Mouse (Mus musculus): ENCODE results near the gene Thap12.

Gene Thap12

DNA sequence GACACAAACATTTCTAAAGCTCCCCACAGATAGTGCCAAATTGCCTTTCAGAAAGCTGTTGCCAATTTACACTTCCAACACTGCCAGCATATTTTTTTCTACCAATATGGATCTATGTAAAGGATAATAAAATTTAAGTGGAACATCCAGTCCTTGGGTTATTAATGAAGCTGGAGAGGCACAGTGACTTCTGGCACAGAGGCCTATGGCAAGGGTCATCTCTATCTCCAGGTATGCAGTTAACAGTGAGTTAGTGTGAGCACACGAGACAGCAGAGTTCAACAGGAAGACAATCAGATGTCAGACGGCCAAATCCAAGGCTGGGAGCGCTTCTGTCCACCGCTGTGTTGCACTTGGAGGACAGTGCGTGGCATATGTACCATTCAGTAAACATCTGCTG, 4.9 kb upstream of the Thap12 start:
- no peak for DNase-seq (ENCODE audit: low spot score)

GRCm38 (mm10) chr7:98698590-98698989, 4.3 kb upstream of the Thap12 start:
- no peak for DNase-seq (ENCODE audit: low spot score)

DNA sequence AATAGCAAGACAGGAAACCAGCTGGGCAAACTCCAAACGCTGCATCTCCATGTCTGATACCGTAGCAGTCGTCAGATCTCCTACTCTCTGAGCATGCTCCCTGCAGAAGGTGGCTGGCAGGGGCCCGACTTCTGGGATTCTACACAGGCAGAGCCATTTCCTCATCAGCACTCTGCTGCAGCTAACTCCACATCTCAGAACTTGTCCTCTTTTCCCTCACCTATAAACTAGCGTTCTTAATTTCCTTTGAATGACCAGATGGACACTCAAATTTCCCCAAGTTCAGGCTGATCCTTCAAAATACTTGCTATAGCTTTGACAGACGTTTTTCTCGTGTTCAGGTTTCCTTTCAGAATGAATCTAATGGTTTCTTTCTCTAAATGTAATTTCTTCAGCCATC, 1.1 kb upstream of the Thap12 start:
- DNase-seq (ENCODE audit: low spot score): no peak

DNA sequence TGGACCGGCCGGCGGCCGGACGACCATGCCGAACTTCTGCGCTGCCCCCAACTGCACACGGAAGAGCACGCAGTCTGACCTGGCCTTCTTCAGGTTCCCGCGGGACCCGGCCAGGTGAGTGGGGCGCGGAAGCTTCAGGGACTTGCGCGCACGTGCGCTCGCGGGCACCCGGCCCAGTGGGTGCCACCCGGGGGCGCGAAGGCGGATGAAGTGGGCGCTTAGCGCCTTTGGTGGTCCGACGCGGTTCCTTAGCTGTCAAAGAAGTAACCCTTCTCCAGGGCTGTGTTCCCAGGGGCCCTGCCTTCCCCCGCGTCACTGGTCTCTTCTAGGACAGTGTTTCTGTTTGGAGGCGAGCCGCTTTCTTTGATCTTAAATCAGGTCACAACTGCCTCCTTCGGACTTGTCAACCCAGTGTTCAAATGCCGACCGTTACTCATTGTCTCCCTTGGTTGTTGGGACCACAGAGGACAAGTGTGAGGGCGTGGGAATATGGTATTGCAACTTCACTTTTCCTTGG, 520 bp downstream of the Thap12 start:
- peak; percentile 56 for DNase-seq (ENCODE audit: low spot score)

- DNase-seq (ENCODE audit: low spot score): no peak
Measured at GRCm38 (mm10) chr7:98704276-98704675, 1.4 kb downstream of the Thap12 start.

GRCm38 (mm10) chr7:98713661-98714060, 10.8 kb downstream of the Thap12 start:
- DNase-seq (ENCODE audit: low spot score): no peak

DNA sequence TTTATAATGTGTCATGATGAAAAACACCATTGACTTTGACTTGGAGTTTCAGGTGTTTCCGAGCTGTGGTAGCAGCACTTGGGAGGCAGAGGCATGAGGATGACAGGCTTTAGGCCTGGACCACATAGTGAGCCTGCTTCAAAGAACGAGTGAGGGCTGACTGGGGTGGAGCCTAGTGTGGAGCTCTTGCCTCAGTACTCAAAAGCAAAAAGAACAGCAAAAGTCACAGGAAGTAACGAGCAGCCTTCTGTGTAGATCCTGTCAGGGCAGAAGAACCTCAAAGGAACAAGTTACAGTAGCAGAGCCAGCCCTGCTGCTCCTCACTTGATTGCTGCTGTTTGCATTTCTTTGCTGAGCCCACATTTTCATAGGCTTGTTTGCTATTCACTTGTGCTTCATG, 14.5 kb downstream of the Thap12 start:
- no peak for DNase-seq (ENCODE audit: low spot score)

DNA sequence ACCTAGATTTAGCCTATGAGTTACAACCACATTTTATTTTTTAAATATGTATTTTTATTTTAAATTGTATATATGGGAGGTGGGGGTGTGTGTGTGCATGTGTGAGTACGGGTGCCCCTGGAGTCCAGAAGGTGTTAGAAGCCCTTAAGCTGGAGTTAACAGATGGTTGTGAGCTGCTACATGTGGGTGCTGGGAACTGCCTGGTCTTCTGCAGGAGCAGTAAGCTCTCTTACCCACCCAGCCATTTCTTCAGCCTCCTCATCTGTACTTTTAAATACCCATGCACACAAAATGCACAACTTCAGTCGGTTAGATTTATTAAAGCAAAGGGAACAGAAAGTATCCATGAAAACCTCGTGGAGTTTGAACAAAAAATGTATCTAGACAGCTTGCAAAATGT, 16.9 kb downstream of the Thap12 start:
- DNase-seq (ENCODE audit: low spot score): no peak

DNA sequence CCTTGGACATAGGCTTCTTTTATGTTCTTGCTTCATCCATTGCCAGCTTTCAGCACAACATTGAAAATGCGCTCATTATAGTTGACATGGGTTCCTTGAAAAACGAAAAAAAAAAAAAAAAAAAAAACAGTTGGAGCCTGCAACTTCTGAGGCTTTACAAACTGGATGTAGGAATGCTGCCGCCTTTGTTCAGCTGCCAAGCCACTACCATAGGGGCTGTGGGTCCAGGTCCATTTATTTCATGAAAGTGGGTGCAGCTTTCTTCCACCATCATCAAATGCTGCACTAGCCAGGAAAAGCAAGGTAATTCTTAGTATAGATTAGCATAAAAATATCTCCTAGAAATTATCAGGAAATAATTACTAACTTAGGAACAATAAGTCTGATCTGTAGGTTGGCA, 17.8 kb downstream of the Thap12 start:
- no peak for DNase-seq (ENCODE audit: low spot score)

DNA sequence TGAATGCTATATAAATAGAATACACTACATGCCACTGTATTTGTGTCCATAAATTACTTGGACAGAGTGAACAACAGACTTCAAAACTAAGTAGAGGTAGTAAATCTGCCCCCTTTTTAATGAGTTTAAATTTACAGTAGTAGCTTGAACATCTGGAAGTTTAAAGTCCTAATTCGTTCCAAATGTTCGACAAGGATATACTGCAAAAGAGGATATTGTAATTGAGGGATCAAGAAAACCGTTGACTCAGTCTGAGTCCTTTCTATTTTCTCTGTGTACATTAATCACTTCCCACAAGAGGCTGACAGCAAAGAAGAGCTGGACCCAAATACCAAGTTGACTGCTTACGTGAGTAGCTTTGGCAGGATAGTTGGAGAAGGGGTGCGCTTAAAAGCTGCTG, 18.3 kb downstream of the Thap12 start:
- DNase-seq (ENCODE audit: low spot score): no peak

DNA sequence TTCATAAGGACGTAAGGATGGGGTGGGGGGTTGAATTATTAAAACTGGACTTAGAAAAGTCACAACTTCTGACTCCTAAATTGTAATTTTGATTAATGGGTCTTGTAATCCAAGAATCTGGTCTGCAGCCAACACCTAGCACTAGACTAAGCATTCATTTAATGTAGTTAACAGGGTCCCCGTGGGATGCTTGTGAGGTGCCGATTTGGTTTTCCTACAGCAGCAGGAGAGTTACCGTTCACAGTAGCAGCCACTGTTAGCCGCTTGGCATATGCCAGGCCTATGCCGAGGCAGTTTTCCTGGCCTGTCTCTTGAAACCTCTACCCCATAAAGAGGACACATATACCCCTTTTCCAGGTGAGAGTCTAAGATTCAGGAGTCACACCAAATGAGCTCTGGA, 18.7 kb downstream of the Thap12 start:
- no peak for DNase-seq (ENCODE audit: low spot score)

GRCm38 (mm10) chr7:98725686-98726195, 22.8 kb downstream of the Thap12 start:
- DNase-seq (ENCODE audit: low spot score): no peak

DNA sequence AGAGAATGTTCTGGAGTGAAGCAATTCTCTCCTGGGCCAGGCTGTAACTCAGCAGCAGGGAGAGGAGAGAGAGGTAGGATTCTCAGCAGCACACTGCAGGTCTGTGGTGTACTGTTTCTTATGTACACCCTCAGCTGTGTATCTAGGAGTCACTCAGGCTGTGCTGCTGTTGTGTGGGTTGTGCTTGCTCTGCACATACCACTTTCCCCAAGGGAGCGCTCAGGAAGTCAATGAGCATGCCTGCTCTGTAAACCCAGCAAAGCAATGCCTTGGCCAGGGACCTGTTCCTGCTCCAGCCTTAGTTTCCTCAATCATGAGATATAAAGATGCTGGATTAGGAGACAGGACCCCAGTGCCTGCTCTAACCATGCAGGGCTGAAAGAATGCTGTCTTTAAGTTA, 25.1 kb downstream of the Thap12 start:
- DNase-seq (ENCODE audit: low spot score): peak; percentile 46

GRCm38 (mm10) chr7:98728499-98728898, 25.6 kb downstream of the Thap12 start:
- DNase-seq (ENCODE audit: low spot score): no peak

DNA sequence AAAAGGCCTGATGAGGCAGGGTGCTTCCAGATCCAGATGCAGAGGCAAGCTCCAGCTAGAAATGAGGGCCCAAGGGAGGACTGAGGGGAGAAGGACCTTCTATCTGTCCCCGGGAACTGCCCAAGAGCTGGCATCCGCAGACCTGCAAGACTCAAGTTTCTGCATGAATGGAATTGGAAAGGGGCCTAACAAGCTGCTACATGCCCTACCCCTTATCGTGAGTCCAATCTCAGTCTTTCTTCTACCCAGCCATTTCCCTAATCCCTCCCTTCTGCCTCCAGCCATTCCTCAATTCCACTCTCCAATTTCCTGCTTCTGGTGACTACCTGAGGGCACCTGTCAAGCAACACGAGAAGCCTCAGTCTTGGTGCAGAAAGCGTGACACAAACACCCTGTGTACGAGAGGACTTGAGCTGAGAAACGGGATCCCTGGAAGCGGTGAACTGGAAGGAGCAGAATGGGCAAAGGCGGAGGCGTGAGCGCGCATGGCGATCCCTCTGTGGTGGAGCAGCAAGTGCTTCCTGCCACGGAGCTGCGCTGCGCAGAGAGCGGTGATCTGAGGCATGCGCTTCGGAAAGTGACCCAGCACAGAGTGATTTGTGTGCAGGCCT, 26.9 kb downstream of the Thap12 start:
- DNase-seq (ENCODE audit: low spot score): peak; percentile 62

GRCm38 (mm10) chr7:98733958-98734357, 31.1 kb downstream of the Thap12 start:
- no peak for DNase-seq (ENCODE audit: low spot score)

- DNase-seq (ENCODE audit: low spot score): no peak
Measured at GRCm38 (mm10) chr7:98734876-98735275, 32.0 kb downstream of the Thap12 start.

DNA sequence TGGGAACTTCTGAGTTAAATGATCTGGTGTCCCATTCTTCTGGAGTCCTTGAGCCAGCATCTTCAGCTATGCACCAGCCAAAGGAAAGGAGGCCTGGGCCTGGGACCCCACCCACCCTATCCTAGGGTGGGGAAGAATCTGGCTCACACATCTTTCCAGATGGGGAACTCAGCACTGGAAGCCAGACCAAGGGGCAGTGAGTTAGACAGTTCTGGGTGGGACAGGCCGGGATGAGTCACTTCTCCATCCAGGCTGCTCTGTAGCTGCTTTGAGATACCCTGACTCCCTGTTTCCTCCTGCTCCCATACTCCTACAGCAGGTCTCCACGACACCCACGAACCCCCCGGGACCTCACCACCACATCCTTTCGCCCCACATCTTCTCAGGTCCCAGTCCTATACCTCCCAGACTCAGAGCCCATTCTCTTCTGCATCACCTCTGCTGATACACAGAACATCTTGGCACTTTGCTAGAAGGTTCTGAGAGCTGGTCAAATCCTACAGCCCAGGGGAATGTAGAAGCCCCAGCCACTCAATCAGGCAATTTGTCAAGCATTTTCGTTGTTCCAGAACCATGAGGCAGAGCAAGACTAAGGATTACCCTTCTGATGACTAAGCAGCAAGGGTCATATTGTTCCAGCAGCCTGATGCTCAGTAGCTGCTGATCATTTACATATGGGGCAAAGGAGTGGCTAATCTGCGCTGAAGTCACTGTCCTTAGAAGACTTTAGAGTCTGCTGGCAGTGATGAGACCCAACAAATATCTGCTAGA, 34.1 kb downstream of the Thap12 start:
- DNase-seq (ENCODE audit: low spot score): no peak

DNA sequence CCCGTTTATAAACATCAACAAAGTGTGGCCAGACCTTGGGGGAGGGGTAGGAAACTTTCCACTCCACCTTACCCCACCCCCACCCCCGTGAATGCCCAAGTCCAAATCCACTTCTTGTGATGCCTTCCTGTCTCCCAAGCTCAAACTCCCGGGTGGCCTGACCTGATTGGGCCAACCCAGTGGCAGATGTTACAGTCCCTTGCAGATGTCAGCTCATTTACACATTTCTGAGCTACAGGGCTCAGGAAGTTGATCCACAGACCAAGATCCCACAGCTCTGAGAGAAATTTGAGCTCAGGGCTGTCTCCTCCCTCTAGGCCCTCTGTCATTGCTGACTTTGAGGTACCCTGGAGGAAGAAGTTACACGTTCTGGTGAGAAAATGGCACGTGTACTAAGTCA, 37.5 kb downstream of the Thap12 start:
- DNase-seq (ENCODE audit: low spot score): no peak

DNA sequence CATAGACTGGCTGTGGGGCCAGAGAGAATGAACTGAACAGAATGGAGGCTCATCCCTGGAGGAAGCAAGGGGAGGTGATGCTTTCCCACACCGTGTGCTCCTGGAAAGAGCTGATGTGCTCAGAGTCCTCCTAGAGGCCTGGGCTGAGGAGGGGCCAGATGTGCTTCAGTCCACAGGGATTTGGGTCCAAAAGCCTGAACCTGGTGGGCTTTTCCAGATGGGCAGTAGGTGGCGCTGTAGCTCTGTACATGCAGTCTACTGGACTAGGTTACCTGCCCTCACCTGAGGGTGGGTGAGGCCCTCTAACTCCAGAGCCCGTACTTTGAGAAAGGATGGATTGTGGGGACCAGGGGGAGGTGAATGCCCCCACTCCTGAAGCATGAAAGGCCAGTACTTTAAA, 40.4 kb downstream of the Thap12 start:
- peak; percentile 80 for DNase-seq (ENCODE audit: low spot score)

- DNase-seq (ENCODE audit: low spot score): no peak
Measured at GRCm38 (mm10) chr7:98750404-98750803, 47.5 kb downstream of the Thap12 start.

- no peak for DNase-seq (ENCODE audit: low spot score)
Measured at GRCm38 (mm10) chr7:98752680-98753079, 49.8 kb downstream of the Thap12 start.

- DNase-seq (ENCODE audit: low spot score): no peak
Measured at GRCm38 (mm10) chr7:98756050-98756449, 53.1 kb downstream of the Thap12 start.

GRCm38 (mm10) chr7:98756556-98756955, 53.7 kb downstream of the Thap12 start:
- DNase-seq (ENCODE audit: low spot score): no peak

Measured in embryo, embryonic 10 days (tissue).